In the genomic region with DNA sequence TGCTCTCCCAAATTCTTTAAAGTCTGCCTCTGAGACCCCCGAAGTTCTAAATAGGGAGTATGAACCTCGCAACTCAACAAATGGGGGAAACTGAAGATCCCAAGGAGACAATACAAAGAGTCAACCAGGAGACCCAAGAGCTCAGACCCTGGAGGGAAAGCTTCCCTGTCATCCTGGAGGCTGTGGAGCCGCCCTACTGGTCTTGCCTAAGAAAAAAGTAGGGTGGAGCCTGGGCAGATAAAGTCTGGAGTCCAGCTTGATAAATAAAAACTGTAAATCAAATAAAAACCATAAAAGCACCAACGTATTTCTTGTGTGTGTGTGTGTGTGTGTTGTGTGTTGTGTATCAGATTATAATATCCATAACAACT, we compare ENCODE assay signal across 7 mouse cellular contexts. TPM values are rescaled to one million over a fixed set of nuclear protein-coding genes. Genes with fewer than 3 reads are reported as not detected.
DNase-seq lines count a peak whose midpoint lies in the region; ATAC-seq and TF ChIP-seq lines count a peak whose summit lies in the region.

No protein-coding gene starts in this region.

- TF ChIP-seq EP300 in lung, postnatal 0 days (IDR thresholded peaks at IDR 0.05), result no peak

- no peak overlapping the region for H3K27ac ChIP-seq in lung, postnatal 0 days (ENCODE audit: low read length)
- H3K27ac ChIP-seq in forebrain, embryonic 12.5 days, result no peak overlapping the region
- peak overlapping the region; percentile 67; the same call in 1 of the 2 replicates for H3K27ac ChIP-seq in limb, embryonic 15.5 days
- no peak overlapping the region for H3K27ac ChIP-seq in stomach, embryonic 16.5 days (ENCODE audit: low read length)

- H3K9ac ChIP-seq in lung, postnatal 0 days (replicated peaks; ENCODE audit: low read depth), result no peak overlapping the region
- H3K9ac ChIP-seq in forebrain, embryonic 12.5 days, result no peak overlapping the region
- H3K9ac ChIP-seq in limb, embryonic 15.5 days, result no peak overlapping the region
- H3K9ac ChIP-seq in stomach, embryonic 16.5 days (ENCODE audit: low read length), result peak overlapping the region; percentile 65

- DNase-seq in lung, postnatal 0 days (ENCODE audit: low spot score), result no peak
- no peak for DNase-seq in lung, postnatal 4 days
- no peak for DNase-seq in ovary, postnatal 14 days (ENCODE audit: low spot score)
- DNase-seq in left cerebral cortex, adult 9 months (ENCODE audit: low spot score in 2 of 2), result no peak

- TF ChIP-seq CTCF in lung, postnatal 0 days (IDR thresholded peaks at IDR 0.05), result peak; percentile 27; the same call in 1 of the 2 replicates

- no peak for ATAC-seq in lung, postnatal 0 days
- no peak for ATAC-seq in forebrain, embryonic 12.5 days (ENCODE audit: low FRiP score)
- no peak for ATAC-seq in limb, embryonic 15.5 days (ENCODE audit: insufficient number of reproducible peaks, low FRiP score, low TSS enrichment, low read depth)
- ATAC-seq in stomach, embryonic 16.5 days (ENCODE audit: insufficient read depth, low FRiP score), result no peak

- peaks cover 25% of the 10 kb centered on the region for H3K4me1 ChIP-seq in lung, postnatal 0 days (ENCODE audit: insufficient read depth, low read depth, low read length)
- H3K4me1 ChIP-seq in forebrain, embryonic 12.5 days, result peaks cover 28% of the 10 kb centered on the region
- H3K4me1 ChIP-seq in limb, embryonic 15.5 days, result peaks cover 63% of the 10 kb centered on the region
- peaks cover 36% of the 10 kb centered on the region for H3K4me1 ChIP-seq in stomach, embryonic 16.5 days (ENCODE audit: control insufficient read depth, insufficient read depth, low read length)

- no peaks in the 10 kb centered on the region for H3K27me3 ChIP-seq in lung, postnatal 0 days (replicated peaks; ENCODE audit: insufficient read depth, low read length)
- H3K27me3 ChIP-seq in forebrain, embryonic 12.5 days, result 0 out of 2 replicates have a peak, but pooled peaks cover 4% of the 10 kb centered on the region
- H3K27me3 ChIP-seq in limb, embryonic 15.5 days, result no peaks in the 10 kb centered on the region
- H3K27me3 ChIP-seq in stomach, embryonic 16.5 days (ENCODE audit: control insufficient read depth, insufficient read depth, low read length), result no peaks in the 10 kb centered on the region

- 0 out of 2 replicates have a peak overlapping the region, but pooled peaks have one; percentile 64 for H3K4me3 ChIP-seq in lung, postnatal 0 days (ENCODE audit: low read depth, low read length)
- peak overlapping the region; percentile 58 for H3K4me3 ChIP-seq in forebrain, embryonic 12.5 days (replicated peaks)
- H3K4me3 ChIP-seq in limb, embryonic 15.5 days, result peak overlapping the region; percentile 65
- H3K4me3 ChIP-seq in stomach, embryonic 16.5 days (replicated peaks; ENCODE audit: low read length), result peak overlapping the region; percentile 75

- H3K9me3 ChIP-seq in lung, postnatal 0 days (ENCODE audit: low read length), result no peaks in the 10 kb centered on the region
- H3K9me3 ChIP-seq in forebrain, embryonic 12.5 days, result peaks cover 4% of the 10 kb centered on the region; the same call in 1 of the 2 replicates
- no peaks in the 10 kb centered on the region for H3K9me3 ChIP-seq in limb, embryonic 15.5 days
- no peaks in the 10 kb centered on the region for H3K9me3 ChIP-seq in stomach, embryonic 16.5 days (replicated peaks; ENCODE audit: control insufficient read depth, low read length)

- WGBS in lung, postnatal 0 days, result 68% methylated on average over 4 of the region's 4 CpGs
- 83% methylated on average over 4 of the region's 4 CpGs for WGBS in forebrain, embryonic 12.5 days
- 82% methylated on average over 4 of the region's 4 CpGs for WGBS in limb, embryonic 15.5 days
- WGBS in stomach, embryonic 16.5 days, result 71% methylated on average over 4 of the region's 4 CpGs

- H3K4me2 ChIP-seq in lung, postnatal 0 days (replicated peaks; ENCODE audit: low read depth, low read length), result peak overlapping the region; percentile 82
- peak overlapping the region; percentile 69 for H3K4me2 ChIP-seq in forebrain, embryonic 12.5 days
- H3K4me2 ChIP-seq in limb, embryonic 15.5 days, result peak overlapping the region; percentile 77
- H3K4me2 ChIP-seq in stomach, embryonic 16.5 days (ENCODE audit: low read depth, low read length), result peak overlapping the region; percentile 65

- H3K36me3 ChIP-seq in lung, postnatal 0 days (ENCODE audit: insufficient read depth, low read length), result no peaks in the 10 kb centered on the region
- no peaks in the 10 kb centered on the region; the same call in 1 of the 2 replicates for H3K36me3 ChIP-seq in forebrain, embryonic 12.5 days (replicated peaks)
- H3K36me3 ChIP-seq in limb, embryonic 15.5 days, result 0 out of 2 replicates have a peak, but pooled peaks cover 3% of the 10 kb centered on the region
- H3K36me3 ChIP-seq in stomach, embryonic 16.5 days (ENCODE audit: control insufficient read depth, insufficient read depth, low read length), result no peaks in the 10 kb centered on the region

RNA-seq across cellular contexts. Expression of a gene that starts 0.6 kb away (rescaled TPM):
- 47.6 and 51.1 TPM in 2 replicates for polyA plus RNA-seq in lung, postnatal 0 days (2015; fragmentation: Nextera tagmentation; extraction: Ambion mirVana)
- polyA plus RNA-seq in forebrain, embryonic 12.5 days (2016; fragmentation: Nextera tagmentation; extraction: Ambion mirVana), result 36.2 and 38.0 TPM in 2 replicates
- 81.7 and 136 TPM in 2 replicates for polyA plus RNA-seq in limb, embryonic 15.5 days (2015; fragmentation: Nextera tagmentation; extraction: Ambion mirVana)
- 122 and 128 TPM in 2 replicates for polyA plus RNA-seq in stomach, embryonic 16.5 days (2015; fragmentation: Nextera tagmentation; extraction: Ambion mirVana)

RNA-seq across cellular contexts. Expression of a gene that starts 25.3 kb away (rescaled TPM):
- 60.8 and 62.8 TPM in 2 replicates for polyA plus RNA-seq in lung, postnatal 0 days (2015; fragmentation: Nextera tagmentation; extraction: Ambion mirVana)
- 49.7 and 51.0 TPM in 2 replicates for polyA plus RNA-seq in forebrain, embryonic 12.5 days (2016; fragmentation: Nextera tagmentation; extraction: Ambion mirVana)
- polyA plus RNA-seq in limb, embryonic 15.5 days (2015; fragmentation: Nextera tagmentation; extraction: Ambion mirVana), result 215 and 226 TPM in 2 replicates
- 169 and 176 TPM in 2 replicates for polyA plus RNA-seq in stomach, embryonic 16.5 days (2015; fragmentation: Nextera tagmentation; extraction: Ambion mirVana)

RNA-seq across cellular contexts. Expression of a gene that starts 35.2 kb away (rescaled TPM):
- 0.44 and 0.58 TPM in 2 replicates for polyA plus RNA-seq in lung, postnatal 0 days (2015; fragmentation: Nextera tagmentation; extraction: Ambion mirVana)
- polyA plus RNA-seq in forebrain, embryonic 12.5 days (2016; fragmentation: Nextera tagmentation; extraction: Ambion mirVana), result 0.49 and 0.52 TPM in 2 replicates
- polyA plus RNA-seq in limb, embryonic 15.5 days (2015; fragmentation: Nextera tagmentation; extraction: Ambion mirVana), result 0.65 and 0.79 TPM in 2 replicates
- polyA plus RNA-seq in stomach, embryonic 16.5 days (2015; fragmentation: Nextera tagmentation; extraction: Ambion mirVana), result 3.4 and 3.5 TPM in 2 replicates

RNA-seq across cellular contexts. Expression of a gene that starts 51.7 kb away (rescaled TPM):
- 0.29 and 0.30 TPM in 2 replicates for polyA plus RNA-seq in lung, postnatal 0 days (2015; fragmentation: Nextera tagmentation; extraction: Ambion mirVana)
- 0.59 and 0.64 TPM in 2 replicates for polyA plus RNA-seq in forebrain, embryonic 12.5 days (2016; fragmentation: Nextera tagmentation; extraction: Ambion mirVana)
- 1.6 and 2.3 TPM in 2 replicates for polyA plus RNA-seq in limb, embryonic 15.5 days (2015; fragmentation: Nextera tagmentation; extraction: Ambion mirVana)
- polyA plus RNA-seq in stomach, embryonic 16.5 days (2015; fragmentation: Nextera tagmentation; extraction: Ambion mirVana), result 1.8 and 4.5 TPM in 2 replicates
